8 mouse cellular contexts compared by ENCODE assay signal in the genomic region with DNA sequence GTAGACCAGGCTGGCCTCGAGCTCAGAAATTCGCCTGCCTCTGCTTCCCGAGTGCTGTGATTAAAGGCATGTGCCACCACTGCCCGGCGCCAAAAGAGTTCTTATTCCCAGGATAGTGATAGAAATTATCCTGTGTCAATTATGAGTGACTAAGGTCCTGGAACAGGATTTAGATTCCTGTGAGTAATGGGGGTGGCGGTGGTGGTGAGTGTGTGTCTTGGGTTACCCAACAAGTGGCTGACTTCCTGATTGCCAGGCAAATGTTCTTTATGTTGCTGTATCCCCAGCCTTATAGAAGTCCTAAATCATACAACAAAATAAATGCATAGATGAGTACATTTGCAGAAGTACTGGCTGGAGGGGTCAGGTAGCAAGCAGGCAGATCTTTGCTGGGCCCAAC. TPM values are rescaled to one million over a fixed set of nuclear protein-coding genes. Genes with fewer than 3 reads are reported as not detected.
A peak's percentile ranks its signal among the peaks of the same experiment; 100 is the strongest.
DNase-seq lines count a peak whose midpoint lies in the region; ATAC-seq and TF ChIP-seq lines count a peak whose summit lies in the region.

No protein-coding gene starts in this region.

- 71% methylated on average over 6 of the region's 6 CpGs for WGBS in liver, embryonic 12.5 days (ENCODE audit: insufficient replicate concordance)
- WGBS in stomach, postnatal 0 days, result 88% methylated on average over 6 of the region's 6 CpGs

- H3K4me2 ChIP-seq in liver, embryonic 12.5 days, result peak overlapping the region; percentile 90
- H3K4me2 ChIP-seq in stomach, postnatal 0 days (replicated peaks; ENCODE audit: low read depth), result peak overlapping the region; percentile 82

- H3K4me3 ChIP-seq in testis, adult 2 months (ENCODE audit: control insufficient read depth, low read depth, low read length), result peak overlapping the region; percentile 96
- peak overlapping the region; percentile 87 for H3K4me3 ChIP-seq in liver, embryonic 12.5 days
- peak overlapping the region; percentile 88; the same call in 1 of the 2 replicates for H3K4me3 ChIP-seq in stomach, postnatal 0 days (ENCODE audit: low read depth, low read length)

- H3K27me3 ChIP-seq in testis, adult 2 months (ENCODE audit: control insufficient read depth, insufficient read depth, low read length), result no peaks in the 10 kb centered on the region
- no peaks in the 10 kb centered on the region for H3K27me3 ChIP-seq in liver, embryonic 12.5 days (replicated peaks)
- H3K27me3 ChIP-seq in stomach, postnatal 0 days (ENCODE audit: control insufficient read depth, insufficient read depth, low read length), result no peaks in the 10 kb centered on the region

- no peaks in the 10 kb centered on the region for H3K9me3 ChIP-seq in liver, embryonic 12.5 days (replicated peaks)
- H3K9me3 ChIP-seq in stomach, postnatal 0 days (ENCODE audit: control insufficient read depth, low read length), result no peaks in the 10 kb centered on the region

- TF ChIP-seq CTCF in testis, adult 2 months (IDR thresholded peaks at IDR 0.05; ENCODE audit: control insufficient read depth, insufficient read depth, insufficient replicate concordance, low read depth, low read length), result no peak
- TF ChIP-seq CTCF in stomach, postnatal 0 days (IDR thresholded peaks at IDR 0.05; ENCODE audit: low read depth), result no peak

- no peak for TF ChIP-seq POLR2A in testis, adult 2 months (IDR thresholded peaks at IDR 0.05; ENCODE audit: control insufficient read depth, low read depth, low read length)

- H3K9ac ChIP-seq in liver, embryonic 12.5 days, result peak overlapping the region; percentile 91
- H3K9ac ChIP-seq in stomach, postnatal 0 days (ENCODE audit: low read length), result no peak overlapping the region

- no peak for TF ChIP-seq EP300 in stomach, postnatal 0 days (optimal IDR thresholded peaks at IDR 0.05)

- H3K36me3 ChIP-seq in testis, adult 2 months (ENCODE audit: control insufficient read depth, insufficient read depth, low read length), result no peaks in the 10 kb centered on the region
- H3K36me3 ChIP-seq in liver, embryonic 12.5 days, result peaks cover 21% of the 10 kb centered on the region; the same call in 1 of the 2 replicates
- H3K36me3 ChIP-seq in stomach, postnatal 0 days (ENCODE audit: control insufficient read depth, insufficient read depth, low read length), result no peaks in the 10 kb centered on the region

- no peak overlapping the region for H3K27ac ChIP-seq in testis, adult 2 months (ENCODE audit: control insufficient read depth, insufficient read depth, low read depth, low read length)
- no peak overlapping the region for H3K27ac ChIP-seq in liver, embryonic 12.5 days
- H3K27ac ChIP-seq in stomach, postnatal 0 days (replicated peaks), result no peak overlapping the region

- peaks cover 9% of the 10 kb centered on the region for H3K4me1 ChIP-seq in testis, adult 2 months (ENCODE audit: control insufficient read depth, insufficient read depth, low read length)
- H3K4me1 ChIP-seq in liver, embryonic 12.5 days, result peaks cover 39% of the 10 kb centered on the region
- no peaks in the 10 kb centered on the region for H3K4me1 ChIP-seq in stomach, postnatal 0 days (replicated peaks; ENCODE audit: control insufficient read depth, insufficient read depth)

- DNase-seq in adrenal gland, postnatal 14 days, result peak; percentile 41
- DNase-seq in adrenal gland, postnatal 4 days (ENCODE audit: low spot score in 2 of 2), result no peak
- no peak for DNase-seq in testis, postnatal 10 days (ENCODE audit: low spot score)
- no peak for DNase-seq in stomach, postnatal 0 days (ENCODE audit: low spot score)
- no peak for DNase-seq in cerebellum, postnatal 14 days
- no peak for DNase-seq in MN1 (ENCODE audit: low spot score)

- ATAC-seq in liver, embryonic 12.5 days, result no peak
- ATAC-seq in stomach, postnatal 0 days (ENCODE audit: low FRiP score, low TSS enrichment), result no peak

RNA-seq across cellular contexts. Expression of gene Morc3, which starts 1.6 kb away (rescaled TPM):
- total RNA-seq in adrenal gland, postnatal 14 days (2021), result 33.6 and 43.6 TPM in 2 replicates
- 10 to 100 TPM; 38.9 to 40.2 TPM for total RNA-seq in adrenal gland, postnatal 4 days (2021)
- polyA plus RNA-seq in testis, adult 2 months (2012; rRNA removed), result 9.6 and 11.6 TPM in 2 replicates
- 22.6 and 26.3 TPM in 2 replicates for polyA plus RNA-seq in liver, embryonic 12.5 days (2016; fragmentation: Nextera tagmentation; extraction: Ambion mirVana)
- 12.4 and 17.9 TPM in 2 replicates for polyA plus RNA-seq in stomach, postnatal 0 days (2015; fragmentation: Nextera tagmentation; extraction: Ambion mirVana)

RNA-seq across cellular contexts. Expression of gene Chaf1b, which starts 50.1 kb away (rescaled TPM):
- total RNA-seq in adrenal gland, postnatal 14 days (2021), result 9.3 and 11.1 TPM in 2 replicates
- total RNA-seq in adrenal gland, postnatal 4 days (2021), result 10 to 100 TPM; 26.1 to 28.5 TPM
- polyA plus RNA-seq in testis, adult 2 months (2012; rRNA removed), result 9.3 and 10.1 TPM in 2 replicates
- polyA plus RNA-seq in liver, embryonic 12.5 days (2016; fragmentation: Nextera tagmentation; extraction: Ambion mirVana), result 66.9 and 71.2 TPM in 2 replicates
- 18.9 and 19.8 TPM in 2 replicates for polyA plus RNA-seq in stomach, postnatal 0 days (2015; fragmentation: Nextera tagmentation; extraction: Ambion mirVana)
